8 mouse cellular contexts compared by ENCODE assay signal in genomic region chr9:57421121-57421571, GRCm38 (mm10). TPM values are rescaled to one million over a fixed set of nuclear protein-coding genes. Genes with fewer than 3 reads are reported as not detected.
DNase-seq lines count a peak whose midpoint lies in the region; ATAC-seq lines count a peak whose summit lies in the region.

No protein-coding gene starts in this region.

- H3K4me2 ChIP-seq in embryonic facial prominence, embryonic 11.5 days (ENCODE audit: low read depth, low read length) = no peak overlapping the region

- H3K9me3 ChIP-seq in embryonic facial prominence, embryonic 11.5 days (replicated peaks; ENCODE audit: control insufficient read depth, low read length) = no peaks in the 10 kb centered on the region
- H3K9me3 ChIP-seq in megakaryocyte, embryonic 14.5 days = no peaks in the 10 kb centered on the region

- H3K36me3 ChIP-seq in embryonic facial prominence, embryonic 11.5 days (replicated peaks; ENCODE audit: control insufficient read depth, insufficient read depth, low read depth, low read length) = no peaks in the 10 kb centered on the region
- peaks cover 61% of the 10 kb centered on the region for H3K36me3 ChIP-seq in megakaryocyte, embryonic 14.5 days (replicated peaks; ENCODE audit: low read length)

- no peaks in the 10 kb centered on the region for H3K4me1 ChIP-seq in embryonic facial prominence, embryonic 11.5 days (ENCODE audit: control insufficient read depth, insufficient read depth, low read length)
- H3K4me1 ChIP-seq in megakaryocyte, embryonic 14.5 days = peaks cover 100% of the 10 kb centered on the region

- no peak overlapping the region for H3K4me3 ChIP-seq in embryonic facial prominence, embryonic 11.5 days (ENCODE audit: low read depth, low read length)
- H3K4me3 ChIP-seq in megakaryocyte, embryonic 14.5 days (replicated peaks) = peak overlapping the region; percentile 84

- 0 out of 2 replicates have a peak, but pooled peaks have one; percentile 26 for ATAC-seq in embryonic facial prominence, embryonic 11.5 days (replicated peaks; ENCODE audit: insufficient number of reproducible peaks, low FRiP score, low TSS enrichment, low read depth)

- H3K27me3 ChIP-seq in embryonic facial prominence, embryonic 11.5 days (ENCODE audit: control insufficient read depth, insufficient read depth, low read length) = no peaks in the 10 kb centered on the region
- no peaks in the 10 kb centered on the region for H3K27me3 ChIP-seq in megakaryocyte, embryonic 14.5 days (replicated peaks)

- intact Hi-C loops in heart, postnatal 25 days (cut with DNase I) = no loop called here

- H3K9ac ChIP-seq in embryonic facial prominence, embryonic 11.5 days (replicated peaks; ENCODE audit: low read length) = no peak overlapping the region

- DNase-seq in urinary bladder, adult 2 months (ENCODE audit: low spot score) = peak; percentile 42
- no peak for DNase-seq in urinary bladder, postnatal 10 days (ENCODE audit: low spot score)
- peak; percentile 21 for DNase-seq in embryonic facial prominence, embryonic 11.5 days (ENCODE audit: low spot score)
- peak; percentile 72 for DNase-seq in heart, postnatal 25 days (ENCODE audit: low spot score)
- DNase-seq in large intestine, adult 2 months (ENCODE audit: low read depth, low spot score) = peak; percentile 75
- DNase-seq in telencephalon, adult 2 months (ENCODE audit: low read depth, low spot score) = peak; percentile 50
- DNase-seq in cerebellum, adult 11-12 months = no peak

- 70% methylated on average over 9 of the region's 9 CpGs for WGBS in embryonic facial prominence, embryonic 11.5 days
- WGBS in large intestine, adult 2 months = 9% methylated on average over 9 of the region's 9 CpGs

- H3K27ac ChIP-seq in embryonic facial prominence, embryonic 11.5 days (replicated peaks; ENCODE audit: low read depth, low read length) = no peak overlapping the region

RNA-seq across cellular contexts. Expression of gene Ppcdc, which starts 18.8 kb away (rescaled TPM):
- polyA plus RNA-seq in urinary bladder, adult 2 months (2012; rRNA removed) = 47.1 and 75.2 TPM in 2 replicates
- polyA plus RNA-seq in embryonic facial prominence, embryonic 11.5 days (2014; fragmentation: Nextera tagmentation; extraction: Ambion mirVana) = 17.9 and 19.9 TPM in 2 replicates
- total RNA-seq in heart, postnatal 25 days (2021) = 1 to 10 TPM; 7.8 to 8.7 TPM
- 24.0 and 26.8 TPM in 2 replicates for polyA plus RNA-seq in large intestine, adult 2 months (2012; rRNA removed)
- 20.9 and 74.6 TPM in 2 replicates for polyA plus RNA-seq in megakaryocyte, embryonic 14.5 days (2012; ENCODE audit: insufficient read depth, low replicate concordance)

RNA-seq across cellular contexts. Expression of gene Scamp5, which starts 46.7 kb away (rescaled TPM):
- polyA plus RNA-seq in urinary bladder, adult 2 months (2012; rRNA removed) = 123 and 150 TPM in 2 replicates
- polyA plus RNA-seq in embryonic facial prominence, embryonic 11.5 days (2014; fragmentation: Nextera tagmentation; extraction: Ambion mirVana) = 6.9 and 7.4 TPM in 2 replicates
- 1 to 10 TPM; 4.9 to 5.1 TPM for total RNA-seq in heart, postnatal 25 days (2021)
- 52.3 and 115 TPM in 2 replicates for polyA plus RNA-seq in large intestine, adult 2 months (2012; rRNA removed)
- polyA plus RNA-seq in megakaryocyte, embryonic 14.5 days (2012; ENCODE audit: insufficient read depth, low replicate concordance) = 14.1 and 30.9 TPM in 2 replicates

Comparison
In these comparisons a context has a peak if more than half of its experiments do, and no peak if none do; other contexts are left out.
1. DNase-seq: peak in urinary bladder, adult 2 months (single experiment), embryonic facial prominence, embryonic 11.5 days (single experiment), heart, postnatal 25 days (single experiment), large intestine, adult 2 months (single experiment) and telencephalon, adult 2 months (single experiment); none in urinary bladder, postnatal 10 days (single experiment) and cerebellum, adult 11-12 months (single experiment).